Mouse (Mus musculus) B cell, adult 2 months (primary cell): Measurements from ENCODE around the gene Palm3.
A peak's percentile ranks its signal among the peaks of the same experiment; 100 is the strongest.
"Not testable (repeated sequence)": the region's sequence is repeated elsewhere in the genome, so short reads cannot be mapped to it uniquely, and the experiment has no call there.

ENCODE experiments used
- DNase-seq, 2 experiments: peaks; one replicate each; pipeline ENCODE4 v3.0.0; 2022

Gene Palm3

DNA sequence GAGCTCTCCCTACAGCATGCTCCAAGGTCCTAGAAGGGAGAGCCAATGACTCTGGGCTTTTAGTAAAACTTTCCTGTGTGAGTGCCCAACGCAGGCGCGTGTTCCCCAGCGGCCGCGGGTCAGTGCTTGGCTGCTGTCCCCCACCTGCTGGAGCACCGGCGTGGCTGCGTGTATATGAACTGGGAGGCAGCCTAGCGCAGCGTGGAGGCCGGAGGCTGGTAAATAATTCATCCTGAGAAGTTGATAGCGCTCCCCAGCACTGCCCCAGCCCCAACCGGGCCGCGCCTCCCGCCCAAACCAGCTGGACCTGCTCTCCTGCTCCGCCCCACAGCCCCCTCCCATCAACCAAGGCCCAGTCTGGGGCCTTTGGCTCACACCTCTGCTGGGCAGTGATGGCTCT, at the start of gene Palm3:
TSS of gene Palm3 (plus strand) at position 376 of the 400 bp plus-strand sequence.
- no peak for DNase-seq

DNA sequence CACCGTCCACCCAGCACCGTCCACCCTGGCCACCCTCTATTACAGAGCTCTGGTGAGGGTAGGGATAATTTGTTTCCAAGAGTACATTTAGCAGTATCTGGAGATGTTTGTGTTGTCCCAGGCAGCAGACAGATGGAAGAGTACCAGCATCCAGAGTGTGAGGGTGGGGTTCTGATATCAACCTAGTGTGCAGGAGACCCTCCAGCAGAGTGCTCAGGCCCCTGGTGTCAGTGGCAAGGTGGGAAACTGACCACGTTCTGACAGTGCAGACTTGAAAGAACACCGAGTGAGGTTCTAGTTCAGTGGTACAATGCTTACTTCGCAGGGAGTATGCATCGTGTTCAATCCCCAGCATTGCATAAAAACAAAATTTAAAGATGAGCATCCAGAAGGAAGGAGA, 49.6 kb upstream of the Palm3 start:
- DNase-seq: no peak

DNA sequence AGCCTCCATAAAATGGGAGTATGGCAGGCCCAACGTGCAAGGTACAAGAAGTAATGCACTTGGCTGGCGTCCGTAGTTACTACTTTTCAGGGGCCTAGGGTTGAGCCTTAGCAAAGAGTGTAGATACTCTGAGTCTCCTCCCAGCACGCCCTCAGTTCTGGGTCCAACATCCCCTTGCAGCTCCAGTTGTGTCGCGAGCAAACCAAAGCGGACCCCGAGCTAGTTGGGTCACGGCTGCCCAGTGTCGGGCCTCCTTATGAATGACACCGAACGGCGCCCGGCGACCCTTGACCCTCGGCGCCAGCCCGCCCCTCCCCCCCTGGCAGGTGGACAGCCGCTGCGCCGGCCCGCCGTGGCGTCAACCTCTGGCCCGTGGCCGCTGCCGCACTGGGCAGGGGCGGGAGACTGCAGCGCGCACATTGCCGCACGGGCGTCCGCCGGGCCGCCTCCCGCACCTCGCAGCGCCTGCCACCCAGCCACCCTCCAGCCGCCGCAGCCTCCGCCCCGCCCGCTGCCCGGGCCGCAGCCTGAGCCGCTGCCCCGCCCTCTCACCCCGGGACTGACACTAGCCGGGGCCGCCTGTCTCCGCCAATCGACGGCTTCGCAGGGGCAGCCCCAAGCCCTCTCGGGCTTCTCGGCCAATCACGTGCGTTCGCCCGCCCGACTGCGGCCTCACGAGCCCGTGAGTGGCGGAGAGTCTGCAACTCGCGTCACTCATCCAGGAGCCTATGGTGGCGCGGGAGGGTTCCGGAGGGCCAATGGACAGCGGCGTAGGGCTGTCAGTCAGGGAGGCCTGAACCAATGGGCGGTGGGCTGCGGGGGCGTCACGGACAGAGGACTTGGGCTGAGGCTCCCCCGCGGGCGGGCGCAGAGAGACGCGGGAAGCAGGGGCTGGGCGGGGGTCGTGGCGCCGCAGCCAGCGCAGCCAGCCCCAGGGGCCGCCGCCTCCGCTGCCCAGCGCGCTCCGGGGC, 48.8 kb upstream of the Palm3 start, which contains the start of gene Prkaca:
TSS of gene Prkaca (plus strand) at position 844 of the 971 bp plus-strand sequence.
- peak; percentile 94 to 95 for DNase-seq

DNA sequence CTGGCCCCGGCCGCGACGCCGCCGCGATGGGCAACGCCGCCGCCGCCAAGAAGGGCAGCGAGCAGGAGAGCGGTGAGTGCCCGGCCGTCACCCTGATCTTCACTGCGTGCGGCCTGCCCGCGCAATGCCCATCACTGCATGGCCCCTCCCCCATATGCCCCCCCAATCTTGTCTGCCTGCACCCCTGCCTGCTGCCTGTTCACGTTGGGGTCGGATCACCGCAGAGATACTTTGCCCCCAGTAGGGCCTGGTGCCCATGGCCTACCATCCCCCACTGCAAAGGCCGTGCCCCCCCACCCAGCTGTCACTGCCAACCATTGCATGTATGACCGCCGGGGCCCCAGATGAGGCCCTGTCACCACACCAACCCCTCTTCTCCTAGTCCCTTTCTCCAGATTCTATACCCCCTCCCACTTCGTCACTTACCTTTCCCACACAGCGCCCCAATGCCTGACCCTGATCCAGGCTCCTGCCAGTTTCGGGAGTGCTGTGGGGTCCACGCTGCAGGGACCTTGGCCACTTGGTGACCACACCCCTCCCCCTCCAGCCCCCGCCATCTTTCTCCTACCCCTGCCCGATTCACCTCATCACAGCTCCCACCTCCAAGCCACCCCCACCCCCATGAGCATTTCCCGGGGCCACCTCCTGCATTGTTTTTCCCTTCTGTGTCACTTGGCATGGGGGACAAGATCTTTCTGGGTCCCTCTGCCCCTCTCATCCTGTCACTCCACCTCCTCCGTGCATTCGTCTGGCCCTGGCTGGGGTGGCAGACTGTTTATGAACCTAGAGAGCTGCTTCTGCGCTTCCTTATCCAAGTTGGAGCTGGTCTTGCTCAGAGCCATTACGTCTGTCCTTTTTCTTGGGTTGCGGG, 47.9 kb upstream of the Palm3 start:
- peak in 1 of 2 experiments; percentile 19 for DNase-seq

DNA sequence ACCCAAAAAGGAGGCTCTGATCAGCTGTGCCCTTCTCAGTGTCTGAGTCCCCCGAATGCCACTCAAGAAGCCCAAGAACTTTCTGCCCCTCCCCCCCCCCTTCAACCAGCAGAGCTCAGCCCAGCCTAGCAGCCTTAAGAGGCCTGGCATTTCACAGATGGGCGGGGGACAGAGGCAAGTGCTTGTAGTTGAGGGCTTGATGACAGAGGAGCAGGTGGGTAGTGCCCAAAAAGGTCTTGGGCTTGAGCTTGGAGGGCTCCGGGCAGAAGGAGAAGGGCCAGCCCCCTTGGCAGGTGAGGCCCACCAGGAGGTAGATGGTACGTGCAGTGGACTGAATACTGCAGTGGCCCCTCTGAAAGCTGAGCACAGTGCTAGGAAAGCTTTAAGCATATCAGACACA, 46.8 kb upstream of the Palm3 start:
- DNase-seq: no peak

DNA sequence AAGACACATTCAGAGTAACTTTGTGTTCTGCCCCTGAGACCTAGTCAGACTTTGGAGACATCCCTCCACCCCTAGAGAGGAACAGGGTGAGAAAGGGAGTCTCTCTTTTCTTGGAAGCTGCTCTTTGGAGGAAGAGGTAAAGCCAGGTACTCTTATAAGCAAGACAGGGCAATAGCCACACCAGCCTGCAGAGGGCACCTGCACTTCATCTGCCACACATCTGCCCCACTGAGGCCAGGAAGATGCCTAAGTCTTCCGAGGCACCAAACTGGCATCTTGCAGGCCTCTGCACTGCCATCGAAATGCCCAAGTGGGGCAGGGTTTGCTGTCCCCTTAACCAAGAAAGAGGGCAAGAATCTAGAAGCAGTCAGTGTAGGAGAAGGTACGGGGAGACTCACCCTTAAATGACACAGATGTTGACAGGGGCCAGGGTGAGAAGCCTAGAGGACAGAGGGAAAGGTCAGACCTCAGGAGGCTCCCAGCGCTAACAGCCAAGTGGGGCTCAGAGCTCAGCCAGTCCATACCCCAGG, 45.1 kb upstream of the Palm3 start:
- peak; percentile 50 to 62 for DNase-seq

DNA sequence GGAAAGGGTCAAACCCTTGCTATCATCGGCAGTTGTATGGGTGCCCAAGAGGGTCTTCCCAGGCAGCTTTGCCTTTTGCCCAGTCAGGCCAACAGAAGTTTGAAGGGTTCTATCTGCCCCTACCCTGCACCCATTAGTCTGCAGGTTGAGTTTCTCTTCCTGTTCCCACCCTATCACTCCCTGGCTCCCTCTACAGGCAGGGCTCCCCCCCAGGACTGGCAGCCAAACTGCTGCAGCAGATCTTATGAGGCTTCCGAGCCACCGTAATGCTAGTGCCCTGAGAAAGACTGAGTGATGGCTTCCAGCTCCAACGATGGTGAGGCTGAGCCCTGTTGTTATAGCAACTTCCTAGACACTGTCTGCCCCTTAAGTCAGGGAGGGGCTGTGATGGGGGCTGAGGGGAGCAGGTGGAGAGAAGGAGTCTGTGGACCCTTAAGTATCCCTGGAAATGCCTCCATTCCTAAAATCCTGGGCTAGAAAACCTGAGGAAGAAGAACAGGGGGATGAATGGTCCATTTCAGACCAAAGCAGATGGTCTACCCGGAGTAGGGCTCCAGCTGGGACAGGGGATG, 44.4 kb upstream of the Palm3 start:
- DNase-seq: peak; percentile 34 to 40

DNA sequence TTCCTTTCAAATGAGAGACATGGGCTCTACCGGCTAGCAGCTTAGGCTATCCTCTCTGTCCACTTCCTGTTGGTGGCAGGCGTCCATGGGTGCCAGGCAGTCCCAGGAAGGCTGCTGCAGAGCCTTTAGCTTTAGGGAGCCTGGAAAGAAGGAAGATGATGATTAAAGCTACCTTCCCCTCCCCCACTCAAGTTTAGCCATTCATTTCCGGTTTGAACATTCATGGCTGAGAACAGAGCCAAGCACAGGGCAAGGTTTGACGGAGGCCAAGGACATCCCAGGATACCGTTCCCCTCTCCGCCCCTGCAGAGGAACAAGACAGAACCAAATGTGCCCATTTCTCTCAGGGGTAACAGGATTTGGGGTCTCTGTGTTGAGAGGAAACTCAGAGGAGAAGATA, 43.6 kb upstream of the Palm3 start:
- DNase-seq: no peak

DNA sequence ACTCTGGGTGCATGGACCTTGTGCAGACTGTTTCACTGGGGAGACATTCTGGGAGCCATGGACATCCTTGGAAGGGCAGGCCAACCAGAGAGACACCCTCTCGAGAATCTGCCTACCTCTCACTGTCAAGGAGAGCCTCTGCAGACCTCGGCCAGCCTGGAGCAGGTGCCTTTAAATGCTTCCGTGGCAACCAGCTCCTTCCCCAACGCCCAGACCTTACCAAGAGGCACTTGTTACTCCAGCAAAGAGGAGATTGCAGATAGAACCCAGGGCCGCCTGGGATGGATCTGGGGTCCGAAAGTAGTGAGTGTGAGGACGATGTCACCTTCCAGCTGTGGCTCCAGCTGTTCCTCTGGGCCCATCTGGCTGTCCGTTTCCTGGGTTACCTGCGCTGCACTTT, 43.1 kb upstream of the Palm3 start:
- no peak for DNase-seq

DNA sequence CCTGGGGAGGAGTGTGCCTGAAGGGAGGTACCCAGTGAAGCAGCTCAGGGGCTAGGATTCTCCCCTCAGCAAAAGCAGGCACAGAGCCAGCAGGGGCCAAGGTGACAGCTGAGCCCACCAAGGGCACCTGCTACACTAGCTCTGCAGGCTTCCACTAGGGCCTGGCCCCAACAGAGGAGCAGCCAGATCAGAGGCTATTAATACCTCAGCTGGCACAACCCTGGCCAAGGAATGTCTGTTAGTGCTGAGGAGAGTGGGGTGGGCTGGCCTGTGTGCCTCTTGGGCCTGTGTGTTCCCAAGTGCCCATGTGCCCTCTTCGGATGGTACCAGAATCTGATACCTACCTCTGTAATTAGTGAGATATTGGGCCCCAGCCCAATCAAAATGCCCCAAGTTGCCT, 41.0 kb upstream of the Palm3 start:
- no peak for DNase-seq

DNA sequence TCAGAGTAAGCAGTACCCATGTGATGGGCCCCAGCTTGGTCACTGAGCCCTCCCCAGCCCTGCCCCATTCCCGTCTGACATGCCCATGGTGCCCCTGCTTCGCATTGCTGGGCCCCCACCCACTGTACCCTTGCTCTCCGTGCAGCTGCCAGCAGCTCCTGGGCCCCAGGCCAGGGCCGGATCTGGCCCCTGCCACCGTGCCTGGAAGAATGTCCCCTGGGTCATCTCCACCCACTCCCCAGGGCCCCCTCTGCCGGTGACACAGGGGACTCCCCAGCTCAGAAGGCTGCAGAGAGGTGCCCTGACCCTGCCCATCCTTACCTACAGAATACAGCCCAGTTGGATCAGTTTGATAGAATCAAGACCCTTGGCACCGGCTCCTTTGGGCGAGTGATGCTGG, 40.4 kb upstream of the Palm3 start:
- DNase-seq: no peak

DNA sequence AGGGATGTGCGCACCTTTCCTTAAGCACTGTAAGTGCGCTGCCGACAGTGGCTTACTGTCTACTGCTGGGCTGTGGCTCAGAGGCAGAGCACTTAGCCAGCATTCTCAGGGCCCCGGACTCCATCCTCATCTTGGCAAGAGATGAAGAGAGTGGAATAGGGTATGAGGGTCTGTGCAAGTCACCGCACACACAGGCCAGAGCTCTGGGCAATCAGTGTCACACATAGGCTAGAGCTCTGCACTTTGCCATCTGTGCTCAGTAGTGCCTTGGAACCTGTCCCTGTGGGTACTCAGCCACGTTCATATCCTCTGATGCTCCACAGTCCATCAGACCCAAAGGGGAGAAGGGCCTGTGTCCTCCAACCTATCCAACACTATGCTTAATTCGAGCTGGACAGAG, 39.7 kb upstream of the Palm3 start:
- no peak for DNase-seq

DNA sequence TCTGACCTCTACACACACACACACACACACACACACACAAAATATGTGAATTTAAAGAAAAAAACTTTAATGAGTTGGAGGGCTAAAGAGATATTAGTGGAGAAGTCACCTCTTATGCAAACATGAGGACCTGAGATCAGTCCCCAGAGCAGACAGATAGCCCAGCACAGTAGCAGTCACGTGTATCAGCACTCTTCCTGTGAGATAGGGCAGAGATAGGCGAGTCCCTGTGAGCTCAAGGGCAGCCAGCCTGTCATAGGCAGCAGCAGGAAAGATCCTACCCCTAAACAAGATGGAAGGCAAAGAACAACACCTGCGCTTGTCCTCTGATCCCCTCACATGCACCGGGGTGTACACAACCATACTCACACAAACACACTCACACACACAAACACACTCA, 38.8 kb upstream of the Palm3 start:
- DNase-seq: no peak

DNA sequence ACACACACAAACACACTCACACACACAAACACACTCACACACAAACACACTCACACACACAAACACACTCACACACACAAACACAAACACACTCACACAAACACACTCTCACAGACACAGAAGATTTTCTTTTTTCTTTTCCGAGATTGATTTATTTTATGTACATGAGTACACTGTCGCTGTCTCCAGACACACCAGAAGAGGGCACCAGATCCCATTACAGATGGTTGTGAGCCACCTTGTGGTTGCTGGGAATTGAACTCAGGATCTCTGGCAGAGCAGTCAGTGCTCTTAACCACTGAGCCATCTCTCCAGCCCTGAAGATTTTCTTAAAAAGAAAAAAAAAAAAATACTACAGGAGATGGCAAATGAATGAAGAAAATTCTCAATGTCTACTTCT, 38.0 kb upstream of the Palm3 start:
- DNase-seq: not testable (repeated sequence)

DNA sequence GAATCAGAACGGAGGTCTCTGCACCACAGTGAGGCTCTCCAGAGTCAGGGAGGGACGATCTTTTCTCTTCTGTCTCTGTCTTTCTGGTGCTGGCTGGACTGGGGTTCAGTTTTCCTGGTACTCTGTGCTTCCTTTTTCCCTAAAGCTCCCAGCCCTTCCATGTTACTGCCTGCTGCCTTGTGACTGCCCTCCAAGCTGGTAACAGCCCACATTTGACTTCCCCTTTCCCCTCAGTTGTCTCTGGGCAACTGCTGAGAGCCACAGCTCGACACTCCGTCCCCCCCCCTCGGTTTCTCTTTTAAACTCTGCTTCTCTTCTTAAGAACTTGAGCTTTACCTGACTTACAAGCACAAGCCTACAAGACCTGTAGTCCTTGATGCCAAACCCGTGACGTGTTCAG, 32.0 kb upstream of the Palm3 start:
- DNase-seq: no peak

DNA sequence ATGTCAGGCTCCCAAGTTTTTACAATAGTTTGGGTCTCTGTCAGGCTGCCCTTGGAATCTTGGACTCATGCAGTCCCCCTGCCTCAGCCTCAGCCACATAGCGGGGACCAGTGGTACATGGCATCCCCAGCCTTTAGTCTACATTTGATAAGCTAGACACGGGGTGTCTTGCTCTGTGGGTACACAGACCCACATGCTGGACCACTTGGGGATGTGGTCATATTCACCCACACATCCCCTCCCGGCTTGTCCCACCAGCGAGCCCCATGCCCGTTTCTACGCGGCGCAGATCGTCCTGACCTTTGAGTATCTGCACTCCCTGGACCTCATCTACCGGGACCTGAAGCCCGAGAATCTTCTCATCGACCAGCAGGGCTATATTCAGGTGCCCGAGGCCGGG, 31.1 kb upstream of the Palm3 start:
- no peak for DNase-seq

DNA sequence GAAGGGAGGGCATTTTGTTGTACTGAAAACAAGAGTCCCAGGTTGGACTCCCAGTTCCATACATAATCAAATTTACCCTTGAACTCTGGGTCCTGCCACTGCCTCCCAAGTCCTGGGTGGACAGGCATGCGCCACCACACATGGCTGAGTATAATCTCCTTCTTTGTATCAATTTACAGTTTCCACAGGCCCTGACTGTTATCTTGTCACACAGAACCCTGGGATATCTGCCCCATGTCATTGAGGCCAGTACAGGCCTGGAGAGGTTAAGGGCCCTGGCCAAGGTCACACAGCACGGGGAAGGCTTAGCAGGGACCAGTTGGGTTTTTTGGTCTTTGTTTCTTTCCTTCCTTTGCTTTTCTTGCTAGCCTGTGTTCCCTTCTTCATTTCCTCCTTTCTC, 28.8 kb upstream of the Palm3 start:
- no peak for DNase-seq

DNA sequence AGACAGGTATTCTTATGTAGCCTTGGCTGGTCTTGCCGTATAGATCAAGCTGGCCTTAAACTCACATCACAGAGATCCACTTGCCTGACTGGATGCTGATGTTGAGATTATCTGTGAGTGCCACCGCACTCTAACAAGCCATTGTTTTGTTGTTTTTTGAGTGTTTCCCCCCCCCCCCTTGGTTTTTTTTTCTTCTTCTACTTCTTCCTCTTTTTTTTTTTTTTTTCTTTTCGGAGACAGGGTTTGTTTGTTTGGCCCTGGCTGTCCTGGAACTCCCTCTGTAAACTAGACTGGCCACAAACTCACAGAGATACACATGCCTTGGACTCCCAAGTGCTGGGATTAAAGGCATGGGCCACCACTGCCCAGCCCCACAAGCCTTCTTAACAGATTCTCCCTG, 27.2 kb upstream of the Palm3 start:
- no peak for DNase-seq

DNA sequence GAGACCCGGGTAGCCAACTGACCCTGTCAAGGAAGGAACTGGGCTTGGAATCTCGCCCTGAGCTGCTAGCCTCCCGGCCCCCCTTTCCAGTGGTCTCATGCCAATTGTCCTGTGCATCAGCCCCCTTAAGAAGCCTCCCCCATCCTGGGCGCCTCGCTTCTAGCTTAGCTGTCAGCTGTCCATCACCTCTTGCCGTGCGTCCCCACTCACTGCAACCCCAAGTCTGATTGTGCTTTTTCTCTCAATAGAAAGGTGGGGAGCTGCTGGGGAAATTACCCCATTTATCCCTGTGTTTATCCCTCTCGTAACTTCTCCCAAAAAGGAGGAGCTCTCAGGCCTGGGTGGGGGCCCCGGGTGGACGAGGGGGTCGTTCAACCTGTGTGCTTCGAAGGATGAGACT, 25.3 kb upstream of the Palm3 start:
- DNase-seq: no peak

DNA sequence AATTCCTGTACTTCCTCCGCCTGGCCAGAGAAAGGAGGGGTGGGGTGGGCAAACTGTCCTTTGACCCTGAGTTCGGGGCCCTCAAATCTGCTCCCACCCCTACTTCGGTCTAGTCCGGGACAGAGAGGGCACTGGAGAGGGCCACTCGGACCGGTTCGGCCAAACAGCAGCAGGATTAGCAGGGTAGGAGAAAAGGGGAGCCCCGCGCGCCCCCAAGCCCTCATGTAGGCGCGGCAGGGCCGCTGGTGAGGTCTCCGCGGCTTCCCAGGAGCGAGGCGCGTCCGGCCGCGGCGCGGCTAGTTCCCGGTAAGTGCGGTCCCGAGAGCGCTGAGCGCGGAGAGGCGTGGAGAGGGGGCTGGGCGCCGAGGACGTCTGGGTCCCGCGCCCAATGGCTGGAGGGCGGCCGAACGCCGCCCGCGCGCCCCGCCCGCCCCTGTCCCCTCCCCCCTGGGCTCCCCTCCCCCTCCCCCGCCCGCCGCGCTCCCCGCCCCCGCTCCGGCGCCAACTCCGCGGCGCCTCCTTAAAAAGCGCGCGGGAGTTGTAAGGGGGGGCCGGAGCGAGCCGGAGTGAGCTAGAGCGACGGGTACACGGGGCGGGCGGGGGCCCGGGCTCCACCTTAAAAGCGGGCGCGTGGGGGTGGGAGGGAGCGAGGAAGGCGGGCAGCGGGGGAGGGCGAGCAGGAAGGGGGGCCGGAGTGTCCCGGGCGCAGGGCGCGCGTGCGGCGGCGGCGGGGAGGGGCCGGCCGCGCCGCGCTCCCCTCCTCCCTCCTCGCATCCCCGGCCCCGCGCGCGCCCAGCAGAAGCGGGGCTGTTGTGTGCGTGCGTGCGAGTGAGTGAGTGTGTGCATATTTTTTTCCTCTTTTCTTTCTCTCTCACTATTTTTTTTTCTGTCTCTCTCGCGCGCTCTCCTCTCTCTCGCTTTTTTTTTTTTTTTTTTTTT, 24.4 kb upstream of the Palm3 start:
- DNase-seq: peak; percentile 70 to 72

DNA sequence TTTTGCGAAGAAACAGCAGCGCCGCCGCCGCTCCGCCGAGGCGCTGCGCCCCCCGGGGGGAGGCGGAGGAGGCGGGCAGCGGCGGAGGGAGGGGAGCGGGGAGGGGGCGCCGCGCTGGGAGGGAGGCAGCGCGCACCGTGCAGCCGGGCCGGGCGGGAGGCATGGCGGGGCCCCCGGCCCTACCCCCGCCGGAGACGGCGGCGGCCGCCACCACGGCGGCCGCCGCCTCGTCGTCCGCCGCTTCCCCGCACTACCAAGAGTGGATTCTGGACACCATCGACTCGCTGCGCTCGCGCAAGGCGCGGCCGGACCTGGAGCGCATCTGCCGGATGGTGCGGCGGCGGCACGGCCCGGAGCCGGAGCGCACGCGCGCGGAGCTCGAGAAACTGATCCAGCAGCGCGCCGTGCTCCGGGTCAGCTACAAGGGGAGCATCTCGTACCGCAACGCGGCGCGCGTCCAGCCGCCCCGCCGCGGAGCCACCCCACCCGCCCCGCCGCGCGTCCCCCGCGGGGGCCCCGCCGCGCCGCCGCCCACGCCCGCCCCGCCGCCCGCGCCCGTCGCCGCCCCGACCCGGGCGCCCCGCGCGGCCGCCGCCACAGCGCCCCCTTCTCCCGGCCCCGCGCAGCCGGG, 23.6 kb upstream of the Palm3 start, which contains the start of gene Samd1:
TSS of gene Samd1 (plus strand) at position 162 of the 631 bp plus-strand sequence.
- DNase-seq: peak; percentile 56 to 59
